Mouse (Mus musculus) forebrain, embryonic 12.5 days (tissue): ENCODE measurements around the gene Hip1r. TPM values are rescaled to one million over a fixed set of nuclear protein-coding genes. Genes with fewer than 3 reads are reported as not detected.

ENCODE experiments used
- ATAC-seq: fragments of 200-750 bp; cut with Nextera tagmentation; 2 replicates; pipeline ENCODE4 v1.8.0; 2017; ENCODE audit warnings: moderate TSS enrichment; ENCODE audit not compliant: low FRiP score
- H3K27ac ChIP-seq: fragments of 300-500 bp; sonication (generic); 2 replicates; pipeline ENCODE4 v1.5.1; 2016; ENCODE audit warnings: mild to moderate bottlenecking
- H3K27me3 ChIP-seq: fragments of 300-500 bp; sonication (generic); 2 replicates; pipeline ENCODE4 v1.6.1; 2016; ENCODE audit warnings: mild to moderate bottlenecking
- H3K36me3 ChIP-seq: fragments of 300-500 bp; sonication (generic); replicated peaks from 2 replicates; pipeline ENCODE4 v1.6.1; 2016; ENCODE audit warnings: mild to moderate bottlenecking
- H3K4me1 ChIP-seq: fragments of 300-500 bp; sonication (generic); 2 replicates; pipeline ENCODE4 v1.6.1; 2016
- H3K4me2 ChIP-seq: fragments of 300-500 bp; sonication (generic); 2 replicates; pipeline ENCODE4 v1.6.1; 2016; ENCODE audit warnings: mild to moderate bottlenecking, moderate library complexity
- H3K4me3 ChIP-seq: fragments of 300-500 bp; sonication (generic); replicated peaks from 2 replicates; pipeline ENCODE4 v1.5.1; 2016; ENCODE audit warnings: mild to moderate bottlenecking
- H3K9ac ChIP-seq: fragments of 300-500 bp; sonication (generic); 2 replicates; pipeline ENCODE4 v1.6.1; 2016; ENCODE audit warnings: mild to moderate bottlenecking
- H3K9me3 ChIP-seq: fragments of 300-500 bp; sonication (generic); 2 replicates; pipeline ENCODE4 v1.6.1; 2016
- WGBS: fragments of 180-500 bp; shearing (Covaris S2); methylation state at CpG from one replicate; pipeline ENCODE4 v1.1.7; 2016; 5-methylcytosine and 5-hydroxymethylcytosine counted together
- polyA plus RNA-seq: library from polyadenylated mRNA; unstranded; fragments of >200 nt; fragmentation: Nextera tagmentation; extraction: Ambion mirVana; gene quantifications from 2 replicates; pipeline ENCODE4 v1.2.1, GENCODE M21; 2016

Gene Hip1r
- polyA plus RNA-seq, 1 experiment from 2014 or later: 16.0 TPM

- 85% methylated on average over 11 of the region's 11 CpGs for WGBS
- no peak overlapping the region for H3K4me2 ChIP-seq
- H3K9me3 ChIP-seq: no peaks in the 10 kb centered on the region
- H3K9ac ChIP-seq: no peak overlapping the region
- H3K36me3 ChIP-seq: peaks cover 8% of the 10 kb centered on the region
- no peaks in the 10 kb centered on the region for H3K27me3 ChIP-seq
- peaks cover 75% of the 10 kb centered on the region for H3K4me1 ChIP-seq
- no peak overlapping the region for H3K27ac ChIP-seq
- ATAC-seq: no peak
- no peak overlapping the region for H3K4me3 ChIP-seq
Measured at GRCm38 (mm10) chr5:124021701-124022100, 48.3 kb downstream of the Hip1r start.

GRCm38 (mm10) chr5:124022365-124022764 lies 48.9 kb downstream of the Hip1r start:
- WGBS: 89% methylated on average over 7 of the region's 7 CpGs
- peaks cover 75% of the 10 kb centered on the region for H3K4me1 ChIP-seq
- H3K36me3 ChIP-seq: peaks cover 9% of the 10 kb centered on the region
- no peak overlapping the region for H3K4me2 ChIP-seq
- no peaks in the 10 kb centered on the region for H3K27me3 ChIP-seq
- no peaks in the 10 kb centered on the region for H3K9me3 ChIP-seq
- no peak overlapping the region for H3K4me3 ChIP-seq
- no peak for ATAC-seq
- H3K27ac ChIP-seq: no peak overlapping the region
- no peak overlapping the region for H3K9ac ChIP-seq

- Histone ChIP-seq H3K27ac (peak overlapping the region; percentile 65), H3K9ac (no peak overlapping the region)
- no peak for ATAC-seq
Measured at GRCm38 (mm10) chr5:124024677-124025076, 51.2 kb downstream of the Hip1r start.

GRCm38 (mm10) chr5:124025146-124025545 lies 51.7 kb downstream of the Hip1r start:
- Histone ChIP-seq H3K4me2 (no peak overlapping the region), H3K9me3 (no peaks in the 10 kb centered on the region), H3K36me3 (peaks cover 12% of the 10 kb centered on the region), H3K4me3 (no peak overlapping the region), H3K27me3 (no peaks in the 10 kb centered on the region), H3K27ac (peak overlapping the region; percentile 65), H3K4me1 (peaks cover 76% of the 10 kb centered on the region), H3K9ac (no peak overlapping the region)
- ATAC-seq: no peak
- WGBS: 37% methylated on average over 9 of the region's 9 CpGs

More at GRCm38 (mm10) chr5:124024677-124025076, 51.2 kb downstream of the Hip1r start:
- H3K27me3 ChIP-seq: no peaks in the 10 kb centered on the region
- H3K4me2 ChIP-seq: no peak overlapping the region
- H3K4me1 ChIP-seq: peaks cover 76% of the 10 kb centered on the region
- no peaks in the 10 kb centered on the region for H3K9me3 ChIP-seq
- H3K36me3 ChIP-seq: peaks cover 12% of the 10 kb centered on the region
- no peak overlapping the region for H3K4me3 ChIP-seq
- WGBS: 79% methylated on average over 6 of the region's 6 CpGs

- Histone ChIP-seq H3K9me3 (no peaks in the 10 kb centered on the region), H3K9ac (no peak overlapping the region), H3K4me2 (peak overlapping the region; percentile 22; the same call in 1 of the 2 replicates), H3K36me3 (peaks cover 12% of the 10 kb centered on the region), H3K4me1 (peaks cover 81% of the 10 kb centered on the region), H3K4me3 (no peak overlapping the region), H3K27me3 (no peaks in the 10 kb centered on the region), H3K27ac (peak overlapping the region; percentile 68; the same call in 1 of the 2 replicates)
- no peak for ATAC-seq
- 85% methylated on average over 15 of the region's 15 CpGs for WGBS
Measured at GRCm38 (mm10) chr5:124025587-124026441, 52.4 kb downstream of the Hip1r start.

GRCm38 (mm10) chr5:124026568-124026967 lies 53.1 kb downstream of the Hip1r start:
- Histone ChIP-seq H3K36me3 (peaks cover 7% of the 10 kb centered on the region), H3K4me1 (peaks cover 81% of the 10 kb centered on the region), H3K27me3 (no peaks in the 10 kb centered on the region), H3K9ac (peak overlapping the region; percentile 4; the same call in 1 of the 2 replicates), H3K27ac (peak overlapping the region; percentile 68), H3K9me3 (no peaks in the 10 kb centered on the region), H3K4me3 (no peak overlapping the region), H3K4me2 (peak overlapping the region; percentile 22; the same call in 1 of the 2 replicates)
- 48% methylated on average over 5 of the region's 5 CpGs for WGBS
- ATAC-seq: no peak

GRCm38 (mm10) chr5:124027702-124028470 lies 54.5 kb downstream of the Hip1r start:
- Histone ChIP-seq H3K4me3 (no peak overlapping the region), H3K4me1 (peaks cover 79% of the 10 kb centered on the region), H3K9ac (no peak overlapping the region), H3K27ac (peak overlapping the region; percentile 79), H3K4me2 (peak overlapping the region; percentile 19), H3K27me3 (no peaks in the 10 kb centered on the region), H3K36me3 (peaks cover 4% of the 10 kb centered on the region), H3K9me3 (no peaks in the 10 kb centered on the region)
- no peak for ATAC-seq
- 56% methylated on average over 19 of the region's 19 CpGs for WGBS

GRCm38 (mm10) chr5:124028680-124029079 lies 55.3 kb downstream of the Hip1r start:
- no peak for ATAC-seq
- Histone ChIP-seq H3K27ac (peak overlapping the region; percentile 79), H3K4me2 (peak overlapping the region; percentile 19; the same call in 1 of the 2 replicates), H3K27me3 (no peaks in the 10 kb centered on the region), H3K36me3 (peaks cover 4% of the 10 kb centered on the region), H3K4me1 (peaks cover 71% of the 10 kb centered on the region), H3K4me3 (no peak overlapping the region), H3K9ac (no peak overlapping the region), H3K9me3 (no peaks in the 10 kb centered on the region)
- WGBS: 33% methylated on average over 7 of the region's 7 CpGs

- 0 out of 2 replicates have a peak overlapping the region, but pooled peaks have one; percentile 31 for H3K27ac ChIP-seq
Measured at GRCm38 (mm10) chr5:124029220-124030035, 56.0 kb downstream of the Hip1r start.

GRCm38 (mm10) chr5:124030386-124031067 lies 57.1 kb downstream of the Hip1r start:
- Histone ChIP-seq H3K27me3 (no peaks in the 10 kb centered on the region), H3K36me3 (peaks cover 4% of the 10 kb centered on the region), H3K4me2 (peak overlapping the region; percentile 87), H3K4me3 (peak overlapping the region; percentile 95), H3K9me3 (no peaks in the 10 kb centered on the region), H3K9ac (peak overlapping the region; percentile 98), H3K4me1 (peaks cover 52% of the 10 kb centered on the region), H3K27ac (peak overlapping the region; percentile 92)
- ATAC-seq: no peak
- WGBS: 31% methylated on average over 12 of the region's 12 CpGs

More at GRCm38 (mm10) chr5:124029220-124030035, 56.0 kb downstream of the Hip1r start:
- ATAC-seq: no peak
- WGBS: 94% methylated on average over 19 of the region's 19 CpGs
- no peak overlapping the region for H3K9ac ChIP-seq
- no peaks in the 10 kb centered on the region for H3K9me3 ChIP-seq
- peak overlapping the region; percentile 87 for H3K4me2 ChIP-seq
- peaks cover 63% of the 10 kb centered on the region for H3K4me1 ChIP-seq
- peaks cover 4% of the 10 kb centered on the region for H3K36me3 ChIP-seq
- H3K4me3 ChIP-seq: 0 out of 2 replicates have a peak overlapping the region, but pooled peaks have one; percentile 0
- no peaks in the 10 kb centered on the region for H3K27me3 ChIP-seq
